Mouse (Mus musculus) C2C12 (cell line): Measurements from ENCODE around the gene Nme9. TPM values are rescaled to one million over a fixed set of nuclear protein-coding genes. Genes with fewer than 3 reads are reported as not detected.

ENCODE experiments used
- H3K27me3 ChIP-seq: one replicate; pipeline ENCODE4 v1.6.1; 2011; ENCODE audit not compliant: control insufficient read depth, insufficient read depth, insufficient read length
- H3K36me3 ChIP-seq: one replicate; pipeline ENCODE4 v1.6.1; 2011; ENCODE audit not compliant: control insufficient read depth, insufficient read depth
- H3K4me3 ChIP-seq: one replicate; pipeline ENCODE4 v1.5.1; 2011; ENCODE audit warnings: mild to moderate bottlenecking, control low read depth; ENCODE audit not compliant: poor library complexity, insufficient read depth, severe bottlenecking
- H3K79me2 ChIP-seq: one replicate; pipeline ENCODE4 v1.6.1; 2011; ENCODE audit not compliant: control insufficient read depth, insufficient read depth
- H3K79me3 ChIP-seq: one replicate; pipeline ENCODE4 v1.6.1; 2011; ENCODE audit warnings: low read depth, control low read depth
- H3ac ChIP-seq: one replicate; pipeline ENCODE3; 2011; ENCODE audit warnings: low read depth; ENCODE audit not compliant: control insufficient read depth, insufficient read length
- CEBPB ChIP-seq: IDR thresholded peaks from one replicate; pipeline ENCODE4 v1.6.1; 2011; ENCODE audit warnings: low read depth, mild to moderate bottlenecking, control low read depth, moderate library complexity
- CTCF ChIP-seq: IDR thresholded peaks from one replicate; pipeline ENCODE4 v1.5.1; 2011; ENCODE audit not compliant: control insufficient read depth, insufficient read depth, insufficient read length
- FOSL1 ChIP-seq: IDR thresholded peaks from one replicate; pipeline ENCODE4 v1.8.0; 2011; ENCODE audit warnings: mild to moderate bottlenecking, low read length; ENCODE audit not compliant: poor library complexity, insufficient read depth, severe bottlenecking
- MAX ChIP-seq: IDR thresholded peaks from one replicate; pipeline ENCODE4 v1.6.1; 2011; ENCODE audit warnings: mild to moderate bottlenecking, control low read depth
- MYOD1 ChIP-seq: IDR thresholded peaks from one replicate; pipeline ENCODE4 v1.6.1; 2011; ENCODE audit warnings: low read depth; ENCODE audit not compliant: control insufficient read depth, insufficient read length
- MYOG ChIP-seq: IDR thresholded peaks from one replicate; pipeline ENCODE4 v1.6.1; 2011; ENCODE audit not compliant: control insufficient read depth, insufficient read length; ENCODE audit errors: extremely low read depth
- USF1 ChIP-seq: IDR thresholded peaks from one replicate; pipeline ENCODE4 v1.6.1; 2011; ENCODE audit warnings: low read depth, mild to moderate bottlenecking, control low read depth, moderate library complexity
- polyA plus RNA-seq: library from polyadenylated mRNA; unstranded; fragments of >200 nt; fragmentation: generic; extraction: Trizol; gene quantifications from one replicate; pipeline ENCODE4 v1.2.1, GENCODE M21; 2012; ENCODE audit warnings: missing spikeins

Gene Nme9
- polyA plus RNA-seq, 1 experiment = not detected

- no peaks in the 10 kb centered on the region for H3K79me3 ChIP-seq
- H3K4me3 ChIP-seq = no peak overlapping the region
- H3K27me3 ChIP-seq = no peaks in the 10 kb centered on the region
- H3ac ChIP-seq = no peak overlapping the region
- no peaks in the 10 kb centered on the region for H3K36me3 ChIP-seq
- TF ChIP-seq USF1 = no peak
- no peak for TF ChIP-seq MAX
- TF ChIP-seq MYOD1 = no peak
- TF ChIP-seq MYOG = no peak
- no peak for TF ChIP-seq CTCF
- TF ChIP-seq FOSL1 = no peak
- TF ChIP-seq CEBPB = no peak
- H3K79me2 ChIP-seq = no peaks in the 10 kb centered on the region
These were observed 32.9 kb upstream of the Nme9 start for GRCm38 (mm10) chr9:99418377-99418776.

- Histone ChIP-seq H3K79me3 (no peaks in the 10 kb centered on the region), H3K79me2 (no peaks in the 10 kb centered on the region), H3ac (no peak overlapping the region), H3K27me3 (no peaks in the 10 kb centered on the region), H3K36me3 (no peaks in the 10 kb centered on the region), H3K4me3 (no peak overlapping the region)
- TF ChIP-seq MAX (no peak), FOSL1 (no peak), CEBPB (no peak), MYOD1 (no peak), USF1 (no peak), MYOG (no peak), CTCF (no peak)
These were observed 31.1 kb upstream of the Nme9 start for GRCm38 (mm10) chr9:99419951-99420701.

- H3ac ChIP-seq = no peak overlapping the region
- no peaks in the 10 kb centered on the region for H3K79me2 ChIP-seq
- TF ChIP-seq MAX (no peak), FOSL1 (no peak), CTCF (no peak), MYOG (no peak), USF1 (no peak), MYOD1 (no peak), CEBPB (no peak)
- H3K4me3 ChIP-seq = no peak overlapping the region
- H3K27me3 ChIP-seq = no peaks in the 10 kb centered on the region
- H3K79me3 ChIP-seq = no peaks in the 10 kb centered on the region
- H3K36me3 ChIP-seq = no peaks in the 10 kb centered on the region
These were observed 29.4 kb upstream of the Nme9 start for GRCm38 (mm10) chr9:99421914-99422313.

- Histone ChIP-seq H3K27me3 (no peaks in the 10 kb centered on the region), H3K79me3 (no peaks in the 10 kb centered on the region), H3K79me2 (no peaks in the 10 kb centered on the region), H3ac (no peak overlapping the region), H3K36me3 (no peaks in the 10 kb centered on the region), H3K4me3 (no peak overlapping the region)
- TF ChIP-seq FOSL1 = no peak
- TF ChIP-seq USF1 = no peak
- no peak for TF ChIP-seq MYOD1
- no peak for TF ChIP-seq CEBPB
- no peak for TF ChIP-seq MAX
- no peak for TF ChIP-seq CTCF
- no peak for TF ChIP-seq MYOG
These were observed 27.3 kb upstream of the Nme9 start for GRCm38 (mm10) chr9:99423692-99424573.

- TF ChIP-seq MAX (no peak), MYOD1 (no peak), CTCF (no peak), MYOG (no peak), FOSL1 (no peak), CEBPB (no peak), USF1 (no peak)
- Histone ChIP-seq H3K27me3 (no peaks in the 10 kb centered on the region), H3K36me3 (no peaks in the 10 kb centered on the region), H3K79me2 (no peaks in the 10 kb centered on the region), H3K79me3 (no peaks in the 10 kb centered on the region), H3K4me3 (no peak overlapping the region), H3ac (no peak overlapping the region)
These were observed 26.8 kb upstream of the Nme9 start for GRCm38 (mm10) chr9:99424574-99424863.
